Mouse (Mus musculus) inflammation-experienced regulatory T-cells, adult 6 months (primary cell): ENCODE data around the gene Mark4. TPM values are rescaled to one million over a fixed set of nuclear protein-coding genes. Genes with fewer than 3 reads are reported as not detected.

Experiments
- ATAC-seq: one replicate; pipeline ENCODE4 v1.8.0; 2017
- polyA plus RNA-seq, 3 experiments: library from polyadenylated mRNA; unstranded; fragments of 100-300 nt; shearing (Covaris generic); gene quantifications; one replicate each; pipeline ENCODE4 v1.2.1; 2017

Gene Mark4
- polyA plus RNA-seq, 3 experiments from 2014 or later: 0.87 to 1.3 (median 0.89) TPM

GRCm38 (mm10) chr7:19469404-19469803 is 10.8 kb upstream of the Mark4 start:
- ATAC-seq: no peak

GRCm38 (mm10) chr7:19468279-19468678 is 9.7 kb upstream of the Mark4 start:
- ATAC-seq: no peak

- ATAC-seq: no peak
Observed at GRCm38 (mm10) chr7:19467638-19468037, 9.0 kb upstream of the Mark4 start.

GRCm38 (mm10) chr7:19466602-19467145 is 8.1 kb upstream of the Mark4 start:
- no peak for ATAC-seq

GRCm38 (mm10) chr7:19464367-19465307 is 6.0 kb upstream of the Mark4 start:
- no peak for ATAC-seq

GRCm38 (mm10) chr7:19462884-19463381 is 4.3 kb upstream of the Mark4 start, which contains the start of gene Exoc3l2:
Gene Exoc3l2 (plus strand): TSS chr7:19463331.
- ATAC-seq: no peak

- no peak for ATAC-seq
Observed at GRCm38 (mm10) chr7:19462443-19462842, 3.8 kb upstream of the Mark4 start.

GRCm38 (mm10) chr7:19461488-19461887 is 2.9 kb upstream of the Mark4 start:
- ATAC-seq: no peak

GRCm38 (mm10) chr7:19460500-19460899 is 1.9 kb upstream of the Mark4 start:
- ATAC-seq: no peak

GRCm38 (mm10) chr7:19459144-19459870 is 686 bp upstream of the Mark4 start:
- ATAC-seq: no peak

GRCm38 (mm10) chr7:19458072-19458486 is 542 bp downstream of the Mark4 start:
- peak; percentile 60 for ATAC-seq

- peak; percentile 25 for ATAC-seq
Observed at GRCm38 (mm10) chr7:19457414-19458071, 1.1 kb downstream of the Mark4 start.

- no peak for ATAC-seq
Observed at GRCm38 (mm10) chr7:19456628-19457027, 2.0 kb downstream of the Mark4 start.

GRCm38 (mm10) chr7:19455819-19456495 is 2.7 kb downstream of the Mark4 start:
- ATAC-seq: no peak

GRCm38 (mm10) chr7:19455186-19455585 is 3.4 kb downstream of the Mark4 start:
- ATAC-seq: no peak

GRCm38 (mm10) chr7:19449165-19449564 is 9.5 kb downstream of the Mark4 start:
- no peak for ATAC-seq

- ATAC-seq: no peak
Observed at GRCm38 (mm10) chr7:19447689-19448088, 10.9 kb downstream of the Mark4 start.

- ATAC-seq: no peak
Observed at GRCm38 (mm10) chr7:19444801-19445200, 13.8 kb downstream of the Mark4 start.

GRCm38 (mm10) chr7:19443344-19443743 is 15.3 kb downstream of the Mark4 start:
- peak; percentile 43 for ATAC-seq

- ATAC-seq: no peak
Observed at GRCm38 (mm10) chr7:19441448-19442091, 17.1 kb downstream of the Mark4 start.

- ATAC-seq: no peak
Observed at GRCm38 (mm10) chr7:19437048-19437447, 21.6 kb downstream of the Mark4 start.
